Mouse (Mus musculus): ENCODE measurements around the gene Ten1. TPM values are rescaled to one million over a fixed set of nuclear protein-coding genes. Genes with fewer than 3 reads are reported as not detected.

Gene Ten1
- total and polyA plus RNA-seq, 3 experiments, result 70.4 to 76.5 (median 74.4) TPM

GRCm38 (mm10) chr11:116212847-116213246 lies 14.2 kb downstream of the Ten1 start:
- H3K4me1 ChIP-seq (ENCODE audit: control insufficient read depth in 1 of 2, insufficient read depth in 2 of 2), result peaks cover 17 to 19% of the 10 kb centered on the region in 2 experiments
- no peaks in the 10 kb centered on the region for H3K9me3 ChIP-seq (replicated peaks; ENCODE audit: low read length)
- no peaks in the 10 kb centered on the region for H3K27me3 ChIP-seq (replicated peaks)
- H3K9ac ChIP-seq (ENCODE audit: insufficient read depth, low read depth), result no peak overlapping the region
- H3K27ac ChIP-seq (ENCODE audit: insufficient read depth, low read depth), result no peak overlapping the region
- in situ Hi-C loops (cut with MboI; ENCODE audit: low pct_ligation_motif_present, low pct_unique_long_range_greater_than_20kb, low sequenced_read_pairs) (no loop called here), dilution Hi-C loops (cut with MboI; ENCODE audit: extremely low pct_ligation_motif_present, extremely low pct_unique_long_range_greater_than_20kb, low sequenced_read_pairs) (no loop called here)
- H3K36me3 ChIP-seq (replicated peaks in 1 of 2; ENCODE audit: control insufficient read depth in 1 of 2, insufficient read depth in 1 of 2, low read length in 1 of 2), result peaks cover 15 to 47% of the 10 kb centered on the region in 2 experiments
- TF ChIP-seq RAD21 (IDR thresholded peaks at IDR 0.05; ENCODE audit: low read depth, low read length) (no peak), SMC3 (IDR thresholded peaks at IDR 0.05; ENCODE audit: low read depth, low read length) (no peak), MYC (IDR thresholded peaks at IDR 0.05; ENCODE audit: low read depth, low read length) (no peak), ZKSCAN1 (IDR thresholded peaks at IDR 0.05; ENCODE audit: borderline replicate concordance, low read depth, low read length) (no peak), KAT2A (IDR thresholded peaks at IDR 0.05; ENCODE audit: insufficient replicate concordance, low read length) (no peak), JUN (IDR thresholded peaks at IDR 0.05; ENCODE audit: insufficient read depth, low read depth, low read length) (no peak), UBTF (IDR thresholded peaks at IDR 0.05; ENCODE audit: low read depth, low read length) (no peak), POLR2A (IDR thresholded peaks at IDR 0.05; ENCODE audit: low read depth, low read length) (no peak), CTCF (conservative IDR thresholded peaks at IDR 0.05 in 1 of 2, IDR thresholded peaks at IDR 0.05 in 1 of 2; ENCODE audit: low read depth in 2 of 2, low read length in 2 of 2) (no peak), TBP (conservative IDR thresholded peaks at IDR 0.05; ENCODE audit: low read depth, low read length) (no peak), ZC3H11A (IDR thresholded peaks at IDR 0.05; ENCODE audit: low read depth, low read length) (no peak), POLR2AphosphoS2 (IDR thresholded peaks at IDR 0.05; ENCODE audit: low read depth, low read length) (no peak), CHD2 (IDR thresholded peaks at IDR 0.05; ENCODE audit: low read length) (no peak), BHLHE40 (IDR thresholded peaks at IDR 0.05; ENCODE audit: low read depth, low read length) (no peak), RCOR1 (conservative IDR thresholded peaks at IDR 0.05; ENCODE audit: low read depth, low read length) (no peak), MAFK (IDR thresholded peaks at IDR 0.05; ENCODE audit: insufficient replicate concordance, low read length) (no peak), MAZ (IDR thresholded peaks at IDR 0.05; ENCODE audit: low read depth, low read length) (no peak)
- H3K79me2 ChIP-seq (replicated peaks; ENCODE audit: control insufficient read depth, extremely low read depth, insufficient read depth, poor library complexity, severe bottlenecking), result no peaks in the 10 kb centered on the region
- no peak for DNase-seq (ENCODE audit: extremely low read depth)
- H3K4me2 ChIP-seq (ENCODE audit: insufficient read depth, low read depth, poor library complexity, severe bottlenecking), result no peak overlapping the region
- H3K4me3 ChIP-seq (replicated peaks in 1 of 3; ENCODE audit: low read depth in 2 of 3, low read length in 2 of 3, poor library complexity in 1 of 3), result no peak overlapping the region

- H3K9me3 ChIP-seq (replicated peaks; ENCODE audit: low read length), result no peaks in the 10 kb centered on the region
- H3K4me3 ChIP-seq (replicated peaks in 1 of 3; ENCODE audit: low read depth in 2 of 3, low read length in 2 of 3, poor library complexity in 1 of 3), result no peak overlapping the region
- TF ChIP-seq ZKSCAN1 (IDR thresholded peaks at IDR 0.05; ENCODE audit: borderline replicate concordance, low read depth, low read length), result no peak
- TF ChIP-seq SIN3A (IDR thresholded peaks at IDR 0.05; ENCODE audit: low read length), result no peak
- TF ChIP-seq GABPA (IDR thresholded peaks at IDR 0.05; ENCODE audit: insufficient replicate concordance, low read depth, low read length), result no peak
- no peak for TF ChIP-seq ZNF384 (IDR thresholded peaks at IDR 0.05; ENCODE audit: low read depth, low read length)
- TF ChIP-seq MEF2A (IDR thresholded peaks at IDR 0.05; ENCODE audit: borderline replicate concordance, low read depth, low read length), result no peak
- no peak for TF ChIP-seq SMC3 (IDR thresholded peaks at IDR 0.05; ENCODE audit: low read depth, low read length)
- no peak overlapping the region for H3K9ac ChIP-seq (ENCODE audit: insufficient read depth, low read depth)
- H3K36me3 ChIP-seq (replicated peaks in 1 of 2; ENCODE audit: control insufficient read depth in 1 of 2, insufficient read depth in 1 of 2, low read length in 1 of 2), result peaks cover 14 to 39% of the 10 kb centered on the region in 2 experiments
- no peaks in the 10 kb centered on the region for H3K27me3 ChIP-seq (replicated peaks)
- no peak for DNase-seq (ENCODE audit: extremely low read depth)
- H3K79me2 ChIP-seq (replicated peaks; ENCODE audit: control insufficient read depth, extremely low read depth, insufficient read depth, poor library complexity, severe bottlenecking), result no peaks in the 10 kb centered on the region
- in situ Hi-C loops (cut with MboI; ENCODE audit: low pct_ligation_motif_present, low pct_unique_long_range_greater_than_20kb, low sequenced_read_pairs), result no loop called here
- H3K27ac ChIP-seq (ENCODE audit: insufficient read depth, low read depth), result no peak overlapping the region
- dilution Hi-C loops (cut with MboI; ENCODE audit: extremely low pct_ligation_motif_present, extremely low pct_unique_long_range_greater_than_20kb, low sequenced_read_pairs), result no loop called here
- H3K4me1 ChIP-seq (ENCODE audit: control insufficient read depth in 1 of 2, insufficient read depth in 2 of 2), result peaks cover 21 to 27% of the 10 kb centered on the region in 2 experiments
- no peak overlapping the region for H3K4me2 ChIP-seq (ENCODE audit: insufficient read depth, low read depth, poor library complexity, severe bottlenecking)
These were observed 15.3 kb downstream of the Ten1 start for GRCm38 (mm10) chr11:116213877-116214510.
